In genomic region chr12:108217572-108217971, GRCm38 (mm10) we compare ENCODE assay signal across 8 mouse cellular contexts. TPM values are rescaled to one million over a fixed set of nuclear protein-coding genes. Genes with fewer than 3 reads are reported as not detected.
DNase-seq lines count a peak whose midpoint lies in the region; ATAC-seq and TF ChIP-seq lines count a peak whose summit lies in the region.
"Had no signal": no experiment of that assay in that cellular context is flagged by ENCODE, and none has a peak within 500 bp of the region (broad histone marks: within the 10 kb centered on the region; RNA-seq: fewer than 3 reads in every experiment).

No protein-coding gene starts in this region.

- intact Hi-C loops in left cerebral cortex, adult 2 months (cut with DNase I) = loop anchor here (1.0 to 10.0 kb wide), 3 partner anchors 53 to 317 kb away; no protein-coding TSS in a partner anchor

- no peak overlapping the region for H3K27ac ChIP-seq in left cerebral cortex, adult 2 months
- H3K27ac ChIP-seq in hindbrain, embryonic 10.5 days = peak overlapping the region; percentile 84
- no peak overlapping the region for H3K27ac ChIP-seq in small intestine, adult 2 months (ENCODE audit: insufficient read depth, low read depth, low read length)
- H3K27ac ChIP-seq: liver, embryonic 13.5 days had no signal

- TF ChIP-seq CTCF in left cerebral cortex, adult 2 months (IDR thresholded peaks at IDR 0.05) = peak; percentile 70
- no peak for TF ChIP-seq CTCF in Patski (IDR thresholded peaks at IDR 0.05)
- peak; percentile 84 for TF ChIP-seq CTCF in lung, adult 2 months (IDR thresholded peaks at IDR 0.05; ENCODE audit: insufficient read depth, low read length)
- peak; percentile 72; the same call in 1 of the 2 replicates for TF ChIP-seq CTCF in small intestine, adult 2 months (IDR thresholded peaks at IDR 0.05; ENCODE audit: extremely low read depth, insufficient read length, insufficient replicate concordance, low read depth, low read length)

- POLR2A ChIA-PET in Patski (lab: Charles Lee) = interaction anchor here (1.1 kb wide), 1 partner anchor 57 kb away, joined by 3 read pairs; no protein-coding TSS in a partner anchor

- no peaks in the 10 kb centered on the region for H3K9me3 ChIP-seq in hindbrain, embryonic 10.5 days
- H3K9me3 ChIP-seq: liver, embryonic 13.5 days had no signal

- ATAC-seq in Patski = peak; percentile 45

- TF ChIP-seq POLR2A in lung, adult 2 months (IDR thresholded peaks at IDR 0.05; ENCODE audit: borderline replicate concordance, extremely low read depth, low read depth, low read length) = no peak
- no peak for TF ChIP-seq POLR2A in small intestine, adult 2 months (IDR thresholded peaks at IDR 0.05; ENCODE audit: low read depth, low read length)

- H3K36me3 ChIP-seq in hindbrain, embryonic 10.5 days = peaks cover 10% of the 10 kb centered on the region
- peaks cover 4% of the 10 kb centered on the region; the same call in 1 of the 2 replicates for H3K36me3 ChIP-seq in small intestine, adult 2 months (ENCODE audit: control insufficient read depth, insufficient read depth, low read length)
- H3K36me3 ChIP-seq: liver, embryonic 13.5 days had no signal

- no peak overlapping the region for H3K4me3 ChIP-seq in left cerebral cortex, adult 2 months
- H3K4me3 ChIP-seq in hindbrain, embryonic 10.5 days = no peak overlapping the region
- no peak overlapping the region for H3K4me3 ChIP-seq in lung, adult 2 months (replicated peaks; ENCODE audit: extremely low read depth, low read depth, low read length)
- no peak overlapping the region for H3K4me3 ChIP-seq in small intestine, adult 2 months (ENCODE audit: low read depth, low read length)
- H3K4me3 ChIP-seq: liver, embryonic 13.5 days had no signal

- peaks cover 94% of the 10 kb centered on the region for H3K4me1 ChIP-seq in hindbrain, embryonic 10.5 days (replicated peaks)
- peaks cover 7% of the 10 kb centered on the region for H3K4me1 ChIP-seq in lung, adult 2 months (ENCODE audit: control insufficient read depth, insufficient read depth, low read length)
- H3K4me1 ChIP-seq in small intestine, adult 2 months (ENCODE audit: control insufficient read depth, insufficient read depth, insufficient read length, low read length) = no peaks in the 10 kb centered on the region; the same call in 1 of the 2 replicates

- in situ Hi-C loops in Patski (cut with MboI; ENCODE audit: low pct_unique_long_range_greater_than_20kb) = no loop called here

- CTCF ChIA-PET in Patski (lab: Charles Lee) = interaction anchor here (0.6 to 1.7 kb wide), 7 partner anchors 10 to 77 kb away, joined by 3 to 5 read pairs (median 4); partner anchors contain the start of gene Ccdc85c

- WGBS in hindbrain, embryonic 10.5 days = 71% methylated on average over 5 of the region's 5 CpGs
- WGBS in lung, adult 2 months = 59% methylated on average over 5 of the region's 5 CpGs
- WGBS in small intestine, adult 2 months = 52% methylated on average over 5 of the region's 5 CpGs

- DNase-seq in left cerebral cortex, adult 2 months (ENCODE audit: extremely low spot score in 1 of 2, low spot score in 2 of 2) = peak; percentile 61 to 63
- DNase-seq in left cerebral cortex, adult 11 months (ENCODE audit: low spot score) = no peak
- no peak for DNase-seq in Patski (ENCODE audit: low read depth, low spot score)
- peak; percentile 28 for DNase-seq in c-Kit-positive CD71-positive TER-119-negative erythroid progenitor cells, embryonic 14.5 days (ENCODE audit: low read depth)
- DNase-seq in hindbrain, embryonic 10.5 days (ENCODE audit: low spot score) = no peak
- peak; percentile 62 for DNase-seq in lung, adult 2 months
- DNase-seq: liver, embryonic 13.5 days had no signal

- no peaks in the 10 kb centered on the region for H3K27me3 ChIP-seq in Patski
- H3K27me3 ChIP-seq in hindbrain, embryonic 10.5 days (ENCODE audit: insufficient read depth, poor library complexity, severe bottlenecking) = no peaks in the 10 kb centered on the region
- no peaks in the 10 kb centered on the region for H3K27me3 ChIP-seq in small intestine, adult 2 months (ENCODE audit: control insufficient read depth, insufficient read depth, low read length)
- H3K27me3 ChIP-seq: liver, embryonic 13.5 days had no signal

RNA-seq across cellular contexts. Expression of gene Ccnk, which starts 38.2 kb away (rescaled TPM):
- total RNA-seq in left cerebral cortex, adult 2 months (2021) = 10 to 100 TPM; 30.4 to 33.4 TPM
- 26.0 TPM for polyA plus RNA-seq in Patski (2021)
- 2.9 and 3.3 TPM in 2 replicates for polyA plus RNA-seq in hindbrain, embryonic 10.5 days (2016; fragmentation: Nextera tagmentation; extraction: Ambion mirVana)
- 11.1 and 15.8 TPM in 2 replicates for polyA plus RNA-seq in lung, adult 2 months (2012; rRNA removed)
- polyA plus RNA-seq in small intestine, adult 2 months (2012; rRNA removed) = 4.8 and 11.4 TPM in 2 replicates

RNA-seq across cellular contexts. Expression of gene Setd3, which starts 38.5 kb away (rescaled TPM):
- 100 to 1,000 TPM; 167 to 185 TPM for total RNA-seq in left cerebral cortex, adult 2 months (2021)
- polyA plus RNA-seq in Patski (2021) = 84.2 TPM
- 76.9 and 82.1 TPM in 2 replicates for polyA plus RNA-seq in hindbrain, embryonic 10.5 days (2016; fragmentation: Nextera tagmentation; extraction: Ambion mirVana)
- 19.8 and 28.4 TPM in 2 replicates for polyA plus RNA-seq in lung, adult 2 months (2012; rRNA removed)
- 4.2 and 8.9 TPM in 2 replicates for polyA plus RNA-seq in small intestine, adult 2 months (2012; rRNA removed)

RNA-seq across cellular contexts. Expression of gene Ccdc85c, which starts 57.7 kb away (rescaled TPM):
- total RNA-seq in left cerebral cortex, adult 2 months (2021) = 10 to 100 TPM; 73.7 to 79.3 TPM
- polyA plus RNA-seq in Patski (2021) = 25.4 TPM
- 14.3 and 16.0 TPM in 2 replicates for polyA plus RNA-seq in hindbrain, embryonic 10.5 days (2016; fragmentation: Nextera tagmentation; extraction: Ambion mirVana)
- polyA plus RNA-seq in lung, adult 2 months (2012; rRNA removed) = 22.2 and 22.5 TPM in 2 replicates
- 58.8 and 100 TPM in 2 replicates for polyA plus RNA-seq in small intestine, adult 2 months (2012; rRNA removed)

Comparison
In these comparisons a context has a peak if more than half of its experiments do, and no peak if none do; other contexts are left out.
1. DNase-seq: peak in left cerebral cortex, adult 2 months (2 of 2), c-Kit-positive CD71-positive TER-119-negative erythroid progenitor cells, embryonic 14.5 days (single experiment) and lung, adult 2 months (single experiment); none in left cerebral cortex, adult 11 months (single experiment), Patski (single experiment) and hindbrain, embryonic 10.5 days (single experiment).